Mouse (Mus musculus) embryo, embryonic 10.5 days (tissue): ENCODE results near the gene Sept9.
A peak's percentile ranks its signal among the peaks of the same experiment; 100 is the strongest.

Source experiments
- DNase-seq: peaks from one replicate; pipeline ENCODE4 v3.0.0-alpha.2; 2015; ENCODE audit warnings: low spot score

The Sept9 gene

GRCm38 (mm10) chr11:117292446-117292845 is 93.0 kb downstream of the Sept9 start:
- no peak for DNase-seq

- no peak for DNase-seq
Observed at GRCm38 (mm10) chr11:117295266-117295665, 95.8 kb downstream of the Sept9 start.

- no peak for DNase-seq
Observed at GRCm38 (mm10) chr11:117296116-117296499, 96.6 kb downstream of the Sept9 start.

- DNase-seq: no peak
Observed at GRCm38 (mm10) chr11:117296500-117297189, 97.2 kb downstream of the Sept9 start.

GRCm38 (mm10) chr11:117297190-117297829 is 97.8 kb downstream of the Sept9 start:
- DNase-seq: no peak

- no peak for DNase-seq
Observed at GRCm38 (mm10) chr11:117299741-117300140, 100.3 kb downstream of the Sept9 start.

- no peak for DNase-seq
Observed at GRCm38 (mm10) chr11:117300809-117301208, 101.3 kb downstream of the Sept9 start.

GRCm38 (mm10) chr11:117301716-117302115 is 102.3 kb downstream of the Sept9 start:
- no peak for DNase-seq

- no peak for DNase-seq
Observed at GRCm38 (mm10) chr11:117302371-117302770, 102.9 kb downstream of the Sept9 start.

- no peak for DNase-seq
Observed at GRCm38 (mm10) chr11:117305509-117306188, 106.2 kb downstream of the Sept9 start.

- DNase-seq: no peak
Observed at GRCm38 (mm10) chr11:117306311-117307088, 107.0 kb downstream of the Sept9 start.

- DNase-seq: peak; percentile 66
Observed at GRCm38 (mm10) chr11:117307895-117308786, 108.7 kb downstream of the Sept9 start.

GRCm38 (mm10) chr11:117309108-117309917 is 109.9 kb downstream of the Sept9 start:
- DNase-seq: no peak

GRCm38 (mm10) chr11:117309918-117310287 is 110.4 kb downstream of the Sept9 start:
- DNase-seq: no peak

- DNase-seq: no peak
Observed at GRCm38 (mm10) chr11:117310341-117311107, 111.1 kb downstream of the Sept9 start.

- no peak for DNase-seq
Observed at GRCm38 (mm10) chr11:117311127-117311800, 111.8 kb downstream of the Sept9 start.

- DNase-seq: no peak
Observed at GRCm38 (mm10) chr11:117312028-117312901, 112.8 kb downstream of the Sept9 start.

GRCm38 (mm10) chr11:117312936-117313335 is 113.5 kb downstream of the Sept9 start:
- DNase-seq: peak; percentile 58
